Mouse (Mus musculus): Measurements from ENCODE around the gene Rasgef1c.

Rasgef1c gene

GRCm38 (mm10) chr11:49977963-49978568 lies 76.4 kb downstream of the Rasgef1c start:
- DNase-seq (ENCODE audit: low spot score), result no peak

GRCm38 (mm10) chr11:49978935-49979334 lies 77.3 kb downstream of the Rasgef1c start:
- DNase-seq (ENCODE audit: low spot score), result no peak

- DNase-seq (ENCODE audit: low spot score), result no peak
These were observed 79.1 kb downstream of the Rasgef1c start for GRCm38 (mm10) chr11:49980681-49981235.

- DNase-seq (ENCODE audit: low spot score), result no peak
These were observed 79.8 kb downstream of the Rasgef1c start for GRCm38 (mm10) chr11:49981321-49981963.

- no peak for DNase-seq (ENCODE audit: low spot score)
These were observed 80.5 kb downstream of the Rasgef1c start for GRCm38 (mm10) chr11:49982094-49982493.

GRCm38 (mm10) chr11:49982881-49983280 lies 81.2 kb downstream of the Rasgef1c start:
- no peak for DNase-seq (ENCODE audit: low spot score)

GRCm38 (mm10) chr11:49983875-49984552 lies 82.4 kb downstream of the Rasgef1c start:
- DNase-seq (ENCODE audit: low spot score), result no peak

GRCm38 (mm10) chr11:49985009-49985408 lies 83.4 kb downstream of the Rasgef1c start:
- no peak for DNase-seq (ENCODE audit: low spot score)

- DNase-seq (ENCODE audit: low spot score), result peak; percentile 30
These were observed 84.8 kb downstream of the Rasgef1c start for GRCm38 (mm10) chr11:49986277-49987036.

- no peak for DNase-seq (ENCODE audit: low spot score)
These were observed 92.9 kb downstream of the Rasgef1c start for GRCm38 (mm10) chr11:49994536-49994935.

- no peak for DNase-seq (ENCODE audit: low spot score)
These were observed 94.8 kb downstream of the Rasgef1c start for GRCm38 (mm10) chr11:49996398-49996797.

GRCm38 (mm10) chr11:49997321-49997720 lies 95.7 kb downstream of the Rasgef1c start:
- DNase-seq (ENCODE audit: low spot score), result no peak

GRCm38 (mm10) chr11:50002853-50003252 lies 101.2 kb downstream of the Rasgef1c start:
- no peak for DNase-seq (ENCODE audit: low spot score)

- DNase-seq (ENCODE audit: low spot score), result no peak
These were observed 106.1 kb downstream of the Rasgef1c start for GRCm38 (mm10) chr11:50007776-50008175.

- DNase-seq (ENCODE audit: low spot score), result no peak
These were observed 106.6 kb downstream of the Rasgef1c start for GRCm38 (mm10) chr11:50008231-50008630.

- DNase-seq (ENCODE audit: low spot score), result no peak
These were observed 111.4 kb downstream of the Rasgef1c start for GRCm38 (mm10) chr11:50013016-50013415.

- no peak for DNase-seq (ENCODE audit: low spot score)
These were observed 114.9 kb downstream of the Rasgef1c start for GRCm38 (mm10) chr11:50016503-50016902.

GRCm38 (mm10) chr11:50017511-50017910 lies 115.9 kb downstream of the Rasgef1c start:
- no peak for DNase-seq (ENCODE audit: low spot score)

GRCm38 (mm10) chr11:50018848-50019247 lies 117.2 kb downstream of the Rasgef1c start:
- no peak for DNase-seq (ENCODE audit: low spot score)

- no peak for DNase-seq (ENCODE audit: low spot score)
These were observed 120.5 kb downstream of the Rasgef1c start for GRCm38 (mm10) chr11:50022085-50022484.

GRCm38 (mm10) chr11:50024445-50024832 lies 122.8 kb downstream of the Rasgef1c start:
- no peak for DNase-seq (ENCODE audit: low spot score)

Measured in urinary bladder, postnatal 25 days (tissue).